Mouse (Mus musculus): ENCODE data around the gene Ado.

GRCm38 (mm10) chr10:67538106-67538505, 10.6 kb downstream of the Ado start:
- TF ChIP-seq CTCF (IDR thresholded peaks at IDR 0.05; ENCODE audit: low read depth, low read length): no peak
- TF ChIP-seq GATA1 (IDR thresholded peaks at IDR 0.05; ENCODE audit: borderline replicate concordance, low read length): no peak
- no peak for TF ChIP-seq POLR2AphosphoS5 (IDR thresholded peaks at IDR 0.05; ENCODE audit: insufficient replicate concordance, low read depth, low read length)
- no peak for TF ChIP-seq TAL1 (conservative IDR thresholded peaks at IDR 0.05; ENCODE audit: low read depth, low read length)
- TF ChIP-seq GATA2 (IDR thresholded peaks at IDR 0.05; ENCODE audit: borderline replicate concordance, low read depth, low read length): no peak
